Comparison of ENCODE assay signal across 23 mouse cellular contexts in genomic region chr10:65948587-65948986, GRCm38 (mm10).
DNase-seq lines count a peak whose midpoint lies in the region.
"Had no signal": no experiment of that assay in that cellular context is flagged by ENCODE, and none has a peak within 500 bp of the region (broad histone marks: within the 10 kb centered on the region; RNA-seq: fewer than 3 reads in every experiment).

No protein-coding gene starts in this region.

- DNase-seq in layer of hippocampus, adult 18-20 months (ENCODE audit: low spot score in 2 of 2), result peak; percentile 3 to 9
- DNase-seq in layer of hippocampus, adult 8-10 months (ENCODE audit: low spot score in 2 of 2), result no peak
- DNase-seq in right cerebral cortex, adult 18-20 months, result peak; percentile 30
- DNase-seq in right cerebral cortex, postnatal 14 days, result no peak
- DNase-seq in left cerebral cortex, adult 9 months (ENCODE audit: low spot score in 2 of 2), result peak; percentile 3 to 48
- peak; percentile 5 for DNase-seq in right cerebral cortex, postnatal 25 days
- no peak for DNase-seq in midbrain, embryonic 10.5 days (ENCODE audit: low spot score)
- no peak for DNase-seq in thymus, postnatal 4 days
- DNase-seq: adrenal gland, adult 2 months; adrenal gland, postnatal 25 days; cerebellum, adult 11 months; cerebellum, adult 8-10 months; cerebellum, postnatal 14 days; embryo, embryonic 11 days; gastrocnemius, postnatal 36 days; heart, adult 18-20 months; heart, postnatal 10 days; heart, postnatal 4 days had no signal

- no peak overlapping the region for H3K27ac ChIP-seq in midbrain, embryonic 10.5 days (replicated peaks)
- H3K27ac ChIP-seq: embryonic facial prominence, embryonic 15.5 days; forebrain, embryonic 10.5 days; heart, embryonic 10.5 days; hindbrain, embryonic 12.5 days had no signal

- no peak overlapping the region for H3K4me3 ChIP-seq in midbrain, embryonic 10.5 days
- H3K4me3 ChIP-seq: embryonic facial prominence, embryonic 15.5 days; erythroblast, embryonic 14.5 days; forebrain, embryonic 10.5 days; heart, embryonic 10.5 days; hindbrain, embryonic 12.5 days had no signal

- no peaks in the 10 kb centered on the region for H3K9me3 ChIP-seq in midbrain, embryonic 10.5 days (replicated peaks)
- H3K9me3 ChIP-seq: embryonic facial prominence, embryonic 15.5 days; forebrain, embryonic 10.5 days; heart, embryonic 10.5 days; hindbrain, embryonic 12.5 days had no signal

- no peaks in the 10 kb centered on the region for H3K36me3 ChIP-seq in midbrain, embryonic 10.5 days
- H3K36me3 ChIP-seq: embryonic facial prominence, embryonic 15.5 days; forebrain, embryonic 10.5 days; heart, embryonic 10.5 days; hindbrain, embryonic 12.5 days had no signal

- no peaks in the 10 kb centered on the region for H3K4me1 ChIP-seq in midbrain, embryonic 10.5 days
- H3K4me1 ChIP-seq: embryonic facial prominence, embryonic 15.5 days; forebrain, embryonic 10.5 days; heart, embryonic 10.5 days; hindbrain, embryonic 12.5 days had no signal

- 86% methylated on average over 4 of the region's 4 CpGs for WGBS in midbrain, embryonic 10.5 days

- H3K27me3 ChIP-seq in midbrain, embryonic 10.5 days (ENCODE audit: low read depth, poor library complexity, severe bottlenecking), result no peaks in the 10 kb centered on the region
- H3K27me3 ChIP-seq: embryonic facial prominence, embryonic 15.5 days; hindbrain, embryonic 12.5 days had no signal

Comparison
In these comparisons a context has a peak if more than half of its experiments do, and no peak if none do; other contexts are left out.
1. DNase-seq: peak in layer of hippocampus, adult 18-20 months (2 of 2), right cerebral cortex, adult 18-20 months (single experiment), left cerebral cortex, adult 9 months (2 of 2) and right cerebral cortex, postnatal 25 days (single experiment); none in layer of hippocampus, adult 8-10 months (0 of 2), right cerebral cortex, postnatal 14 days (single experiment), midbrain, embryonic 10.5 days (single experiment) and thymus, postnatal 4 days (single experiment).